Mouse (Mus musculus) left cerebral cortex, adult 8-10 months (tissue): ENCODE measurements at regions not wholly inside any gene's neighbourhood (a gene's known extent, or its start where the extent isn't known, plus 50 kb on each side); places are given as distances from the start of the nearest gene placed in this dataset.
"Not testable (repeated sequence)": the region's sequence is repeated elsewhere in the genome, so short reads cannot be mapped to it uniquely, and the experiment has no call there.

Experiments used
- DNase-seq, 2 experiments: peaks; one replicate each; pipeline ENCODE4 v3.0.0; 2022; ENCODE audit warnings: low spot score in 2 of 2

DNA sequence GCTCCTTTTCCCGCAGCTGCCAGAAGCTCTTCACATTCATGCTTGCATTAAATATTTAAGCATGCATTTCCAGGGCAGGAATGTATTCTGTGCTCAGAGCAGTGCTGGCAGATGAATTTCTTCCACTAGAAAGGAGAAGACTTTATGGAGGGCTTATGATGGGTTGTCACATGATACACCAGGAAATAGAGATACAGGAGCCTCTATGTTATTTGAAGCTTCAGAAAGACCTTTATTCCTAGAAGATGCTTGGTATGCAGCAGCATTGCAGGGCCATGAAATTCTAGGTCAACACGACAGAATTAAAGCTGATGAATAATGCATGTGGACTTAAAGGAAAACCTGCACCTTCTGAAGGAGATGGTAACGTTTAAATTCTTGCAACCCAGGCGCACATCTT, 212.1 kb downstream of the Adgrg6 start:
- no peak for DNase-seq

DNA sequence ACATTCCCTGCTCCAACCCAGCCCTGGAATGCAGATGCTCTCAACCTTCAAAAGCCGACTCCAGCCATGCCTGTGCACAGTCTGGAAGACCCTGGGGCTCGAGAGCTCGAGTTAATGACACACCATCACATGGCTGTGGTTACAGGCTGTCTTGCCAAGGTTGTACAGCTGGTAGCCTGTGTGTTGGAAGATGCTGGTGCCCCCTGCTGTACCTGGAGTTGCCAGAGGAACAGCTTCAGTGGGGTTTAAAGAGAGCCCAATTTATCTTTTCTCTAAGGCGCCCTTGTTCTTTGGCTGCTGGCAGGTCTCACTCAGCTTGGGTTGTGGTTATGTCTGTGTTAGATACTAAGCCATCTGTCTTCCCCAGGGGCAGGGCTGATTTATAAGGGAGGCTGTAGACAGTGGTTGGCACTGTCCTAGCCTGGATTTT, 212.8 kb downstream of the Adgrg6 start:
- peak in 1 of 2 experiments; percentile 39 for DNase-seq

- DNase-seq = no peak
Observed at GRCm38 (mm10) chr10:14328846-14329245, 216.6 kb downstream of the Adgrg6 start.

DNA sequence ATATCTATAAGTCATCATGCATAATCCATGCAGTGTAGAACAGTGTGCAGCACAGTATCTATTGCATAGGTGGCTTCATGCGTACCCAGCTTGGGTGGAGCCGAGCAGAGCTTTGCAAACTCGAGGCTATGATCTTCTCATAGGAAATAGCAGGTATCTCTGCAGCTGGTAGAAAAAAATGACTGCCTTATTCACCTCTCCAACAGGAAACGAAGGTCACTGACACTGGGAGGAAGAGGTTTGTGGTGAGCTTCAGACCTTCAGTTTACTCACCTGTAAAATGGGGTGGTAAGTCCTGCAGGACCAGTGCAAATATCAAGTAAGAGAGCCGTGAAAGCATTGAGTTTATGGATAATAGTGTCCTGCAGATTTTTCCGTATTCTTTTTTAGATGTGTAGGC, 219.2 kb downstream of the Adgrg6 start:
- no peak for DNase-seq

DNA sequence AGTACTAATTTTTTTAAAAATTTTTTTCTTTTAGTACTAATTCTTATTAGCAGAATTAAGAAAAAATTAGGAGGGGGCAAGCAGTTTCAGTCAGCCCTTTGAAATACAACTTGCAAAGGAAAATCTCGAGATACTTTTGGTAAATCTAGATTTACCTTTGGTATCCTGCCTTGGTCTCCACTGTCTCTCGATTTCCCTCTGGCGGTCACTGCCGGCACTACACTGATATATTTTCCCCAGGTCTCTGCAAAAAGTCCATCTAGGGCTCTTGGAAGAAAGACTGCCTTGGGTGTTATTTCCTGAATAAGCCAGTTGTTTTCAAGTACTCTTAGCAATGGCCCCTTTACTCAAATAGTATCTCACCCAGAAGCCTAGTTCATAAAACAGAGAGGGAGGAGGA, 224.0 kb downstream of the Adgrg6 start:
- peak; percentile 57 to 95 for DNase-seq

- DNase-seq = peak in 1 of 2 experiments; percentile 35
Observed at GRCm38 (mm10) chr10:14315232-14315631, 230.2 kb downstream of the Adgrg6 start.

DNA sequence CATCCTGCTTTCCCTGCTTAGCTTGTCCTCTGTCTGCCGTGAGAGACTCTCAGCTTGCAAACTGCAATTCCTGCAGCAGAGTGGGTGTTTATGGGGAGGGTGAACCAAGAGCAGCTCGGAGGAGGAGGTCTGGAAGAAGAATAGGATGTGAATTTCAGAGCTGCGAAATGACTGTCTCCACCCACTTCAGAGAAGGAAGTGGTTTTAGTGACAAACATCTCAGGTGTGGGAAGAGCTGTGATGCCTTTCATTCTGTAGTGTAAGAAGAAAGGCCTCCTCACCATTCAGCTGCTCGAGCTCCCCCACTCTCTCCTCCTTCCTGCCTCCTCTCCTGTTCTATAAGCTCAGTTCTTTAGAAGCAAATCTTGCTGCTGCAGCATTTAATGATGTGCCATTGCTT, 230.9 kb downstream of the Adgrg6 start:
- DNase-seq = peak; percentile 36 to 82

DNA sequence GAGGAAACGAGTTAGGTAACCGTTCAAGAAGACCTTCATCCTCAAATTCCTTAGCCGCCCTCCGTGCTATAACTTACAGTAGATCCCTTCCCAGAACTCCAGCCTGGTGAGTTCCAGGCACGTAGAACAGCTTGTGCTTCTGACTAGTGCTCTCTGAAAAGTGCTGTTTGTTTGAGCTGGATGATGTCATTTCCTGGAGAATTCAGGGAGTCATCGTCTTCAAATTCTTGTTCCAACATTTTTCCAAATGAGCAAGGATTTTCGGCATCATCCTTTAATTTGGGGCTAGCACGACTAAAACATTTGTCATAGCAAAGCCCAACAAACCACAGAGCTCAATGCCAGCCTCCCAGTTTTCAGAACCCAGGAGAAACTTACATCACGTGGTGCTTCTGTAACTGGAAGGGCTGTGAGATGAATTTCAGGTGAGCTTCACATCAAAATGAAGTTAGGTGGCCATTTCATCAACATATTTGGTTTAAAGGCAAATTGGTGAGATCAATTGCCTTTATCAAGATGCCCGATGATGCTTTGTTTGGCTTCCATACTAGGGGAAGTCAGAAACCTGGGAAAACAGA, 231.4 kb downstream of the Adgrg6 start:
- DNase-seq = no peak

DNA sequence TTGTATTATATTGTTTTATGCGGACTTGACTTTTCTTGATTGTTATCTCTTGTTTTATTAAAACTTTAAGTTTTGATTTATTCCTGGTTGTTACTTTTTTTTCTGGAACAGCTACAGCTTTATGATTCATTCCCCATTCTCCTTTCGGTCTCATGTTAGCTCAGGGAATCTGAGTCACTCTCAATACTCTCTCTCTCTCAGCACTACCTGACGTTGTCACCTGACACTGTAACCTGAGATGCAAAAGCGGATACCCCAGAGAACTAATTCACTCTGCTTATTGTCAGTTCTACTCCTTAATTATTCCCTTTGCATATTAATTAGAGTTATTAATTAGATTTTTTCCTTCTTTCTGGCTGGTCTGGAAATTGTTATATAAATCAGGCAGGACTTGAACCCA, 232.5 kb downstream of the Adgrg6 start:
- no peak for DNase-seq

GRCm38 (mm10) chr10:14311962-14312361, 233.5 kb downstream of the Adgrg6 start:
- no peak for DNase-seq

GRCm38 (mm10) chr10:14306811-14307210, 238.6 kb downstream of the Adgrg6 start:
- DNase-seq = no peak

DNA sequence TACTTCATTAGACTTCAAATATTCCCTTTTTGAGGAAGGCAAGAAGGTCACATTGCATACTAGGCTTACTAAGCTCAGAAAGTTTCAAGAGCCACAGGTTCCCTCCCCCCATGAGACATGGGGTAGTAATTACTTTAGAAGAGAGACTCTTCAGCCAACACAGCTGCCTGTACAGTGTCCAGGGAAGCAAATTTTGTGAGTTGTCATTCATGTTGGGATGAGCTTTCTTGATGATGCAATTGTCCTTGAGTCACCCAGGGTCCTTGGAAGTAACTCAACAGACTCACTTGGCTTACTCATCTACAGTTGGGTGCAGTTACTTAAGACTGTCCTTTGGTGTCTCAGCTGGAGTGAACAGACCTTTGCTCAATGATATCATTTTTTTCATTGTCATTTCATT, 242.0 kb downstream of the Adgrg6 start:
- no peak for DNase-seq

- DNase-seq = no peak
Observed at GRCm38 (mm10) chr10:14296147-14296546, 249.3 kb downstream of the Adgrg6 start.

DNA sequence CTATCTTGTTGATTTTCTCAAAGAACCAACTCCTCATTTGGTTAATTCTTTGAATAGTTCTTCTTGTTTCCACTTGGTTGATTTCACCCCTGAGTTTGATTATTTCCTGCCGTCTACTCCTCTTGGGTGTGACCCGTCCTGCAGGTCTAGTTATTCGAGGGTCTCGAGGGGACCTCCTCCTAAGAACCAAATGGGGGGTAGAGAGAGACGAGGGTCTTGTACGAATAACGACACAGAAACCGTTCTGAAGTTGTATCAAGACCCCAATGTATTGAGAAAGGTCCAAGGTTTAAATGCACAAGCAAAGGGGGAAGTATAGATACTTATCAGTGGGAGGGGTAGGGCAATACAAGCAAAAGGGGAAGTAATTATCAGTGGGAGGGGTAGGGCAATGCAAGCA, 252.8 kb downstream of the Adgrg6 start:
- not testable (repeated sequence) for DNase-seq

- DNase-seq = no peak
Observed at GRCm38 (mm10) chr10:14287551-14287950, 257.9 kb downstream of the Adgrg6 start.

GRCm38 (mm10) chr10:14276631-14277030, 268.8 kb downstream of the Adgrg6 start:
- DNase-seq = no peak

DNA sequence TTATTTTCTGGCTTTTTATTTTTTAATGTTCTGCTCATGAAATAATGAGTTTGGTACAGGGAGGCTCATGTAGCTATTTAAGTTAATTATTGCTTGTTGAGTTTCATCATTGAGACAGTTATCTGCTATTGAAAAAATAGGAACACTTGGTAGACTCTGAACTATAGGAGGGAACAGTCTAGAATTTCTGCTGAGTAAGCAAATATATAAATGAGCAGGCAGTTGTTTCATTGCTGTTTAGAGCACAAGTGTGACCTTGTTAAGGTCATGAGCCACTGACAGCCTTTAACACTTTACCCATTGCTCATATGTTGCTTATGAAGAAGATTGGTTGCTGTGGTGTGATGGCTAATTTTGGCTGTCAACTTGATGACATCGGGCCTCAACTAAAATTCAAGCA, 270.0 kb downstream of the Adgrg6 start:
- no peak for DNase-seq

DNA sequence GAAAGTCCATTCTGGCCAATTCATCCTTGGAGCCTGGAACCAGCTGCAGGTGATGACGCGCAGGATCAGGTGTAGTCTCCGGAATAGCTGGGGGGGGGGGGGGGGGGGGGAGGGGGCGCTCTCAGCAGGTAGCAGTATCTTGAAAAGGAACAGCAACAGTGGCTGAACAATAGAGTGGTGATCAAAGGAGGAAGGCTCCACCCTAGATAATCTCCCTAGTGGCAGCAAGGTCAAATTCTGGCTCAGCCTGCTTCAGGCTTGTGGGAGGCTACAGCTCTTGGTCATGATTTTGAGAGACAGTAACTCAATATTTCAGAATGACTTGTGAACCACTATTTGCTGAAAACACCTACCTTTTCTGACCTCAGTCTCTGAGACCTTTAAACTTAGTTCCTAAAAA, 275.5 kb downstream of the Adgrg6 start:
- DNase-seq = no peak

DNA sequence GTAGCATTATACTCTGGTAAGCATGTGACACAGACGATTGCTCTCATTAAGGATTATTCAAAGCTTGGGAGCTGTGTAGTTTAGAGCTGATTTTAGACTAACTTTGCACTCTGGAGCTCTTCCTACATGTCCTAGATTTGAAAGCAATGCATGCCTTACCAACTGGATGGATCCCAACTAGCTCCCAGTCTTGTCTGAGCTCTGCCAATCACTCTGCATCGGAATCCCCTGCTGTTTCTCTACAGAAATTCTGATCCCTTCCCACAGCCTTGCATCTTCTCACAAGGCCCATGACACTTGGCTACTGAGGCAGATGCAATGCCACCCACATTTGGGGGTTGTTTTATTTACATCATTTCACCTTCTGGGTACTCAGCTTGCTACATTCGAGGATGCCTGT, 277.8 kb downstream of the Adgrg6 start:
- DNase-seq = no peak

GRCm38 (mm10) chr10:14239670-14240069, 273.8 kb downstream of the Hivep2 start:
- DNase-seq = no peak

DNA sequence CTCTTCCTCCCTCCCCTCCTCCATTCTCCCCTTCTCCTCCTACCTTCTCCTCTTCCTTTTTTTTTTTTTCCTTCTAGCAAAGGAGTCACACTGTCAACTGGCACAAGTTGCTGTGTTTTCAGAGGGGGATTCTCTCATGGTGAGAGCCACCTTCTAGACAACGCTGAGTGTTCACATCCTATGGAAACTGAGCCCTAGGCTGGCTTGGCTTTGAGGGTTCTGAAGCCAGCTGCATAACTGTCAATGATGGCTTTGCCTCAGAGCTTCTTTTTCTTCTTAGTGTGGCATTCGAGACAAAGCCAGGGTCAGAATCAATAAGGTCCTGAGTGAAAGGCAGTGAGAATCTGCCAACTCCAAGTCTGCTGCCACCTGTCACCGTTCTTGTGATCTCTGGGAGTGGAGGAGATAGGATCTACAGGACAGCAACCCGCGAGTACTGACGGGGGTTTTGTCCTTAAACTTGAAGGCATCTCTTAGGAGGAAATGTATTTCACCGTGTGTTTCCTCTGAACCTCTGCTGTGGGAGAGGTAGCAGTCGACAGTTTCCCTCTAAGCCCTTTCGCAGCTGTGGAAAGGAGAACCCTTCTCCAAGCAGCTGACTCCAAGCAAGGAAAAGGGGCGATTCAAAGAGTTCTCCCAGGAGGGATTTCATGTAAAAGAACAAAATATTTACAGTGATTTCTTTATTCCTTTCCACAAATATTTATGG, 269.2 kb downstream of the Hivep2 start:
- DNase-seq = no peak

DNA sequence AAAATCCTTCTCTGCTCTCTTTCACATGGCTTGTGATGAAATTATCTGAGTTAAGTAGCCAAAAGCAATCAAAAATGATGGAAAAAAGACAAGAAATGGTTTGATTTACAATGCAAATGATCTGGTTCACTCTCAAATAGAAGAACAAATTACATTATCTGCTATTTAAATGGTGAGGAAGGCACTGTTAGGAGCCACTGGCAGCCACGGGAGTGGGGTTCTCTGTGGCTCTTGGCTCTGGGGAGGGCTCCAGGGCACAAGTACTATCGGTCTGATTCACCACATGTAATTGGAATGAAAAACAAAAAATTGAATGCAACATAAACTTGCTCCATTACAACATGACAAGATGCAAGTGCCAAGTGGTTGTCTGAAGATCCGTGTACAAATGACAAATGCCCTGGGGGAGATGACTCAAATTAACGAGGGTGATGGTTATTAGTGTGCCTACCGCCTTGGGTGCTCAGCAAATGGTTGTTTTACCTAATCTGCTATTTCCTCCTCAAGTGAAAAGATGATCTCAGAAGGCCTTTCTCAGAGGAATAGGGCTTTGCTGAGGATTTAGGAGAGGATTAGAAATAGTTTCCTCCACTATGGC, 268.2 kb downstream of the Hivep2 start:
- DNase-seq = no peak

- DNase-seq = no peak
Observed at GRCm38 (mm10) chr10:14233335-14233734, 267.5 kb downstream of the Hivep2 start.
